Mouse (Mus musculus) heart, adult 18-20 months (tissue): ENCODE data around the gene Olfr1115. TPM values are rescaled to one million over a fixed set of nuclear protein-coding genes. Genes with fewer than 3 reads are reported as not detected.

Experiments used
- DNase-seq, 2 experiments: peaks; one replicate each; pipeline ENCODE4 v3.0.0; 2021 to 2022; ENCODE audit warnings: mixed read lengths in 1 of 2
- long read RNA-seq, 2 experiments: library from polyadenylated mRNA; stranded (forward); transcript quantifications; one replicate each; pipeline ENCODE4 v2.0.0; 2021
- microRNA-seq, 2 experiments: library from miRNA; unstranded; fragments of <30 nt; microRNA quantifications; one replicate each; pipeline ENCODE4 v1.2.0; 2022
- total RNA-seq, 2 experiments: library from RNA; stranded (reverse); gene quantifications; 2 replicates each; pipeline ENCODE4 v1.2.3; 2021

Olfr1115 gene
- not detected for total RNA-seq
- long read RNA-seq, experiment 1, result 0 reads
- long read RNA-seq, experiment 2, result 0 reads

DNA sequence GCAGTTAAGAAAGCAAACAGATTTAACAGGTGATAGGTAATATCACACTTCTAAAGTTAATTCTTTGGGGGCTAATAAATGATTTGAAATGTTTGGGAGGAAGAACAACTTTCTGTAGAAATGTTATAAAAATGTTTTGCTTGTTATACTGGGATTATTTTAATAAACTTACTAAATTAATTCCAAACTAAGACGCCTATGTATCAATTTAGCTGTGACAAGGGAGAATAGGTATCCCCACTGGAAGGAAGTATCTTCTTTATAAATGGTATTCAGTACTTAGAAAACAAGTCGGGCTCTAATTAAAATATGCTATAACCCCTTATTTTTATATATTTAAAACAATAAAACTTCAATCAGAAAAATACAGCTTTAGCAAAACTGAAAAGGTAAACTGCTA, at the start of gene Olfr1115:
Olfr1115 (plus strand) TSS at position 301 of the 400 bp plus-strand sequence.
- no peak for DNase-seq

GRCm38 (mm10) chr2:87208670-87209069, 39.1 kb upstream of the Olfr1115 start, which contains the start of gene Olfr1113:
Gene Olfr1113, plus strand, starts transcription at chr2:87208970.
- no peak for DNase-seq

GRCm38 (mm10) chr2:87267234-87267633, 19.4 kb downstream of the Olfr1115 start, which contains the start of gene Olfr1116:
Gene Olfr1116, plus strand, starts transcription at chr2:87267534.
- DNase-seq, result no peak

- peak; percentile 18 to 54 for DNase-seq
Measured at GRCm38 (mm10) chr2:87293977-87294376, 46.2 kb downstream of the Olfr1115 start.

Small RNAs within 50 kb of the gene (microRNA-seq; reads per million reads assigned to microRNA genes)
- 0 reads per million in 2 experiments for gene Gm27438

Other genes starting within 250 kb of the Olfr1115 start
- gene Olfr1102, start 249.6 kb upstream of the Olfr1115 start, total RNA-seq, result not detected
- gene Olfr1104, start 220.9 kb upstream of the Olfr1115 start, total RNA-seq, result not detected
- gene Olfr1105, start 211.5 kb upstream of the Olfr1115 start, total RNA-seq, result not detected
- not detected for gene Olfr1106, start 195.7 kb upstream of the Olfr1115 start, total RNA-seq
- not detected for gene Olfr1107, start 172.2 kb upstream of the Olfr1115 start, total RNA-seq
- gene Olfr1109, start 152.0 kb upstream of the Olfr1115 start, total RNA-seq, result not detected
- gene Olfr259, start 133.4 kb upstream of the Olfr1115 start, total RNA-seq, result not detected
- not detected for gene Olfr1110, start 107.7 kb upstream of the Olfr1115 start, total RNA-seq
- gene Olfr1111, start 95.4 kb upstream of the Olfr1115 start, total RNA-seq, result not detected
- gene Olfr1112, start 60.2 kb upstream of the Olfr1115 start, total RNA-seq, result not detected
- gene Olfr1113, start 39.0 kb upstream of the Olfr1115 start, total RNA-seq, result not detected
- not detected for gene Olfr1116, start 19.5 kb downstream of the Olfr1115 start, total RNA-seq
- gene Olfr1118, start 59.6 kb downstream of the Olfr1115 start, total RNA-seq, result not detected
- not detected for gene Olfr1120, start 106.8 kb downstream of the Olfr1115 start, total RNA-seq
- gene Olfr1121, start 121.9 kb downstream of the Olfr1115 start, total RNA-seq, result not detected
- gene Olfr1122, start 137.8 kb downstream of the Olfr1115 start, total RNA-seq, result not detected
- not detected for gene Olfr1123, start 168.6 kb downstream of the Olfr1115 start, total RNA-seq
- gene Olfr1124, start 182.3 kb downstream of the Olfr1115 start, total RNA-seq, result not detected
- not detected for gene Olfr1126, start 205.9 kb downstream of the Olfr1115 start, total RNA-seq
- not detected for gene Pramel7, start 249.1 kb downstream of the Olfr1115 start, total RNA-seq